25 mouse cellular contexts compared by ENCODE assay signal in the genomic region with DNA sequence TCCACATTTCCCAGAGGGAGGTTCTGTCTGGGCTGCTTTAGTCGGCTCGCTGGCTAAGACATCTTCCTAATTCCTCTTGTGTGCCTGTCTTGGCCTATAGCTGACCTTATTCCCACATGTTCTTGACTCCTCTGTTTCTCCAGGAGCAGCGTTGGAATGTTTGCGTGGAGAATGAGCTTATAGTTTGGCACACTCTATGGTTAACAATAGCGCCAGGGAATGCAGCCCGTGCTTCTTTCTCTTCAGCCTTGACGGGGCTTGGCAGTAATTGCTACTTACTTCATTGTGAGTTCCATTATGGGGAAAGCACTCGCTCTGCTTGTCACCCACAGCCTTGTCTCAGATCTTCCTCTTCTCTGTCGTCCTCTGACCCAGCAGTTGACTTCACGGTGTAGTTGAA. TPM values are rescaled to one million over a fixed set of nuclear protein-coding genes. Genes with fewer than 3 reads are reported as not detected.
DNase-seq lines count a peak whose midpoint lies in the region; ATAC-seq and TF ChIP-seq lines count a peak whose summit lies in the region.
"Had no signal": no experiment of that assay in that cellular context is flagged by ENCODE, and none has a peak within 500 bp of the region (broad histone marks: within the 10 kb centered on the region; RNA-seq: fewer than 3 reads in every experiment).

No protein-coding gene starts in this region.

- H3K36me3 ChIP-seq in forebrain, embryonic 16.5 days (ENCODE audit: control insufficient read depth, insufficient read depth), result no peaks in the 10 kb centered on the region; the same call in 1 of the 2 replicates
- H3K36me3 ChIP-seq in forebrain, embryonic 11.5 days (ENCODE audit: control insufficient read depth, insufficient read depth, low read length), result no peaks in the 10 kb centered on the region
- no peaks in the 10 kb centered on the region for H3K36me3 ChIP-seq in heart, postnatal 0 days (replicated peaks; ENCODE audit: control insufficient read depth, insufficient read depth, low read length)
- H3K36me3 ChIP-seq in heart, adult 2 months (ENCODE audit: control insufficient read depth, insufficient read depth, low read length), result no peaks in the 10 kb centered on the region
- no peaks in the 10 kb centered on the region for H3K36me3 ChIP-seq in midbrain, embryonic 13.5 days
- H3K36me3 ChIP-seq: hindbrain, embryonic 10.5 days; limb, embryonic 12.5 days; liver, embryonic 12.5 days; lung, embryonic 15.5 days; midbrain, embryonic 12.5 days had no signal

- no peak overlapping the region for H3K4me3 ChIP-seq in forebrain, embryonic 16.5 days (replicated peaks; ENCODE audit: low read length)
- no peak overlapping the region for H3K4me3 ChIP-seq in forebrain, embryonic 11.5 days (ENCODE audit: low read depth, low read length)
- H3K4me3 ChIP-seq in heart, postnatal 0 days (ENCODE audit: low read depth, low read length), result no peak overlapping the region
- no peak overlapping the region for H3K4me3 ChIP-seq in heart, adult 2 months
- no peak overlapping the region for H3K4me3 ChIP-seq in midbrain, embryonic 13.5 days (replicated peaks)
- H3K4me3 ChIP-seq: erythroblast, embryonic 14.5 days; gastrocnemius, adult 2 months; hindbrain, embryonic 10.5 days; layer of hippocampus, adult 2 months; limb, embryonic 12.5 days; liver, embryonic 12.5 days; lung, embryonic 15.5 days; midbrain, embryonic 12.5 days had no signal

- intact Hi-C loops in heart, adult 2 months (cut with DNase I), result loop anchor here (2.0 kb wide), 1 partner anchor 13 kb away; no protein-coding TSS in a partner anchor

- H3K79me2 ChIP-seq in heart, adult 2 months (replicated peaks; ENCODE audit: control insufficient read depth, insufficient read depth, low read length), result no peaks in the 10 kb centered on the region

- no peak for DNase-seq in forebrain, embryonic 11.5 days (ENCODE audit: low spot score)
- DNase-seq in heart, postnatal 0 days (ENCODE audit: low spot score), result no peak
- no peak for DNase-seq in heart, adult 2 months
- peak; percentile 22 for DNase-seq in lung, postnatal 10 days
- no peak for DNase-seq in lung, adult 18-20 months
- DNase-seq: adrenal gland, postnatal 36 days; cerebellum, adult 11-12 months; cerebellum, postnatal 10 days; gastrocnemius, adult 2 months; kidney, postnatal 25 days; right cerebral cortex, postnatal 14 days; thymus, adult 2 months had no signal

- peaks cover 8% of the 10 kb centered on the region for H3K9me3 ChIP-seq in forebrain, embryonic 16.5 days (ENCODE audit: control insufficient read depth, low read length)
- peaks cover 6% of the 10 kb centered on the region; the same call in 1 of the 2 replicates for H3K9me3 ChIP-seq in forebrain, embryonic 11.5 days (ENCODE audit: control insufficient read depth, low read length)
- peaks cover 10% of the 10 kb centered on the region; the same call in 1 of the 2 replicates for H3K9me3 ChIP-seq in heart, postnatal 0 days (replicated peaks; ENCODE audit: control insufficient read depth, low read length)
- H3K9me3 ChIP-seq in midbrain, embryonic 13.5 days, result peaks cover 13% of the 10 kb centered on the region
- H3K9me3 ChIP-seq: lung, embryonic 15.5 days had no signal

- peak; percentile 71 for ATAC-seq in forebrain, embryonic 16.5 days
- ATAC-seq in forebrain, embryonic 11.5 days (replicated peaks; ENCODE audit: low FRiP score), result no peak
- no peak for ATAC-seq in heart, postnatal 0 days (ENCODE audit: insufficient read depth, low read depth)
- no peak for ATAC-seq in midbrain, embryonic 13.5 days
- ATAC-seq: intestine, postnatal 0 days; liver, embryonic 12.5 days; Patski had no signal

- no peak for TF ChIP-seq CTCF in heart, postnatal 0 days (IDR thresholded peaks at IDR 0.05; ENCODE audit: low read depth)
- no peak for TF ChIP-seq CTCF in heart, adult 2 months (IDR thresholded peaks at IDR 0.05)

- H3K4me2 ChIP-seq in forebrain, embryonic 16.5 days (ENCODE audit: low read length), result no peak overlapping the region
- no peak overlapping the region for H3K4me2 ChIP-seq in forebrain, embryonic 11.5 days (ENCODE audit: low read depth, low read length, severe bottlenecking)
- H3K4me2 ChIP-seq in heart, postnatal 0 days (ENCODE audit: low read depth, low read length), result no peak overlapping the region
- H3K4me2 ChIP-seq in midbrain, embryonic 13.5 days (replicated peaks), result no peak overlapping the region
- H3K4me2 ChIP-seq: heart, embryonic 11.5 days; limb, embryonic 12.5 days; liver, embryonic 12.5 days; lung, embryonic 15.5 days; midbrain, embryonic 12.5 days had no signal

- WGBS in forebrain, embryonic 16.5 days, result 31% methylated on average over 10 of the region's 10 CpGs
- WGBS in forebrain, embryonic 11.5 days, result 74% methylated on average over 10 of the region's 10 CpGs
- WGBS in heart, postnatal 0 days, result 33% methylated on average over 10 of the region's 10 CpGs
- WGBS in heart, adult 2 months, result 43% methylated on average over 10 of the region's 10 CpGs
- 44% methylated on average over 10 of the region's 10 CpGs for WGBS in midbrain, embryonic 13.5 days

- TF ChIP-seq POLR2A in heart, adult 2 months (IDR thresholded peaks at IDR 0.05; ENCODE audit: insufficient read depth, low read depth, low read length), result no peak

- no peak for TF ChIP-seq EP300 in heart, postnatal 0 days (IDR thresholded peaks at IDR 0.05; ENCODE audit: low read depth)
- no peak for TF ChIP-seq EP300 in heart, adult 2 months (IDR thresholded peaks at IDR 0.05; ENCODE audit: insufficient read depth, low read depth, low read length)

- H3K9ac ChIP-seq in forebrain, embryonic 16.5 days (replicated peaks; ENCODE audit: low read depth, low read length), result no peak overlapping the region
- H3K9ac ChIP-seq in forebrain, embryonic 11.5 days (ENCODE audit: low read length), result no peak overlapping the region
- no peak overlapping the region for H3K9ac ChIP-seq in heart, postnatal 0 days (replicated peaks; ENCODE audit: low read depth, low read length)
- H3K9ac ChIP-seq in heart, adult 2 months (ENCODE audit: low read depth, low read length), result no peak overlapping the region
- H3K9ac ChIP-seq in midbrain, embryonic 13.5 days (replicated peaks), result no peak overlapping the region
- H3K9ac ChIP-seq: limb, embryonic 12.5 days; liver, embryonic 12.5 days; lung, embryonic 15.5 days; midbrain, embryonic 12.5 days had no signal

- H3K4me1 ChIP-seq in forebrain, embryonic 16.5 days (replicated peaks; ENCODE audit: control insufficient read depth, insufficient read depth, low read length), result no peaks in the 10 kb centered on the region
- no peaks in the 10 kb centered on the region for H3K4me1 ChIP-seq in forebrain, embryonic 11.5 days (replicated peaks; ENCODE audit: control insufficient read depth, insufficient read depth, low read length)
- H3K4me1 ChIP-seq in heart, postnatal 0 days (ENCODE audit: control insufficient read depth, insufficient read depth), result peaks cover 22% of the 10 kb centered on the region
- H3K4me1 ChIP-seq in heart, adult 2 months (ENCODE audit: control insufficient read depth, insufficient read depth, low read length), result no peaks in the 10 kb centered on the region; the same call in 1 of the 2 replicates
- no peaks in the 10 kb centered on the region for H3K4me1 ChIP-seq in midbrain, embryonic 13.5 days (replicated peaks)
- H3K4me1 ChIP-seq: limb, embryonic 12.5 days; liver, embryonic 12.5 days had no signal

- H3K27me3 ChIP-seq in forebrain, embryonic 16.5 days (replicated peaks; ENCODE audit: control insufficient read depth, insufficient read depth, low read length), result no peaks in the 10 kb centered on the region
- H3K27me3 ChIP-seq in forebrain, embryonic 11.5 days (ENCODE audit: control insufficient read depth, insufficient read depth, low read length), result no peaks in the 10 kb centered on the region
- no peaks in the 10 kb centered on the region for H3K27me3 ChIP-seq in heart, postnatal 0 days (ENCODE audit: control insufficient read depth, insufficient read depth, low read length)
- no peaks in the 10 kb centered on the region for H3K27me3 ChIP-seq in heart, adult 2 months (ENCODE audit: control insufficient read depth, insufficient read depth, low read length)
- no peaks in the 10 kb centered on the region; the same call in 1 of the 2 replicates for H3K27me3 ChIP-seq in midbrain, embryonic 13.5 days
- H3K27me3 ChIP-seq: limb, embryonic 12.5 days; liver, embryonic 12.5 days; lung, embryonic 15.5 days; midbrain, embryonic 12.5 days; Patski had no signal

- H3K27ac ChIP-seq in forebrain, embryonic 16.5 days (ENCODE audit: low read length), result no peak overlapping the region
- H3K27ac ChIP-seq in forebrain, embryonic 11.5 days (ENCODE audit: low read depth, low read length), result no peak overlapping the region
- H3K27ac ChIP-seq in heart, postnatal 0 days (ENCODE audit: low read depth), result peak overlapping the region; percentile 77
- H3K27ac ChIP-seq in heart, adult 2 months, result no peak overlapping the region
- no peak overlapping the region for H3K27ac ChIP-seq in midbrain, embryonic 13.5 days
- H3K27ac ChIP-seq: gastrocnemius, adult 2 months; hindbrain, embryonic 10.5 days; layer of hippocampus, adult 2 months; limb, embryonic 12.5 days; liver, embryonic 12.5 days; lung, embryonic 15.5 days; midbrain, embryonic 12.5 days; stomach, postnatal 0 days had no signal

RNA-seq across cellular contexts. Expression of a gene that starts 16.2 kb away (rescaled TPM):
- 0.61 and 0.82 TPM in 2 replicates for polyA plus RNA-seq in forebrain, embryonic 16.5 days (2015; fragmentation: Nextera tagmentation; extraction: Ambion mirVana)
- polyA plus RNA-seq in forebrain, embryonic 11.5 days (2014; fragmentation: Nextera tagmentation; extraction: Ambion mirVana), result 1.6 and 2.0 TPM in 2 replicates
- total RNA-seq in heart, postnatal 0 days (2014; rRNA removed; ENCODE audit: low replicate concordance), result 42.0 and 47.1 TPM in 2 replicates
- 10.1 and 10.5 TPM in 2 replicates for polyA plus RNA-seq in heart, postnatal 0 days (2015; fragmentation: Nextera tagmentation; extraction: Ambion mirVana)
- total RNA-seq in heart, adult 2 months (2021), result 10 to 100 TPM; 13.8 to 15.8 TPM
- 7.5 and 13.4 TPM in 2 replicates for polyA plus RNA-seq in heart, adult 2 months (2012; rRNA removed)
- 0.39 and 0.52 TPM in 2 replicates for polyA plus RNA-seq in midbrain, embryonic 13.5 days (2015; fragmentation: Nextera tagmentation; extraction: Ambion mirVana)
- polyA plus RNA-seq: erythroblast, embryonic 14.5 days had no signal

RNA-seq across cellular contexts. Expression of a gene that starts 33.7 kb away (rescaled TPM):
- 75.8 and 81.0 TPM in 2 replicates for polyA plus RNA-seq in forebrain, embryonic 16.5 days (2015; fragmentation: Nextera tagmentation; extraction: Ambion mirVana)
- 57.6 and 59.5 TPM in 2 replicates for polyA plus RNA-seq in forebrain, embryonic 11.5 days (2014; fragmentation: Nextera tagmentation; extraction: Ambion mirVana)
- 9.1 and 12.3 TPM in 2 replicates for total RNA-seq in heart, postnatal 0 days (2014; rRNA removed; ENCODE audit: low replicate concordance)
- polyA plus RNA-seq in heart, postnatal 0 days (2015; fragmentation: Nextera tagmentation; extraction: Ambion mirVana), result 35.9 and 37.6 TPM in 2 replicates
- 10 to 100 TPM; 17.9 to 20.8 TPM for total RNA-seq in heart, adult 2 months (2021)
- 9.0 and 9.2 TPM in 2 replicates for polyA plus RNA-seq in heart, adult 2 months (2012; rRNA removed)
- polyA plus RNA-seq in midbrain, embryonic 13.5 days (2015; fragmentation: Nextera tagmentation; extraction: Ambion mirVana), result 70.0 and 73.0 TPM in 2 replicates

RNA-seq across cellular contexts. Expression of a gene that starts 48.9 kb away (rescaled TPM):
- 38.6 and 49.2 TPM in 2 replicates for polyA plus RNA-seq in forebrain, embryonic 16.5 days (2015; fragmentation: Nextera tagmentation; extraction: Ambion mirVana)
- polyA plus RNA-seq in forebrain, embryonic 11.5 days (2014; fragmentation: Nextera tagmentation; extraction: Ambion mirVana), result 52.0 and 55.4 TPM in 2 replicates
- total RNA-seq in heart, postnatal 0 days (2014; rRNA removed; ENCODE audit: low replicate concordance), result 16.1 and 48.3 TPM in 2 replicates
- 32.7 and 35.1 TPM in 2 replicates for polyA plus RNA-seq in heart, postnatal 0 days (2015; fragmentation: Nextera tagmentation; extraction: Ambion mirVana)
- 10 to 100 TPM; 17.7 to 19.3 TPM for total RNA-seq in heart, adult 2 months (2021)
- 11.0 and 14.0 TPM in 2 replicates for polyA plus RNA-seq in heart, adult 2 months (2012; rRNA removed)
- polyA plus RNA-seq in midbrain, embryonic 13.5 days (2015; fragmentation: Nextera tagmentation; extraction: Ambion mirVana), result 36.0 and 40.0 TPM in 2 replicates
